Mouse (Mus musculus): ENCODE data around the gene Rela. TPM values are rescaled to one million over a fixed set of nuclear protein-coding genes. Genes with fewer than 3 reads are reported as not detected.

Rela gene
- total and polyA plus RNA-seq, 3 experiments = 89.8 to 221 (median 149) TPM

- no peak for DNase-seq
These were observed 1.2 kb upstream of the Rela start for GRCm38 (mm10) chr19:5636036-5636570.

GRCm38 (mm10) chr19:5636571-5637041, 677 bp upstream of the Rela start:
- no peak for DNase-seq

GRCm38 (mm10) chr19:5638416-5639005, 1.2 kb downstream of the Rela start:
- no peak for DNase-seq

GRCm38 (mm10) chr19:5640339-5640738, 3.1 kb downstream of the Rela start:
- peak; percentile 50 for DNase-seq

GRCm38 (mm10) chr19:5641021-5641420, 3.7 kb downstream of the Rela start:
- DNase-seq = no peak

GRCm38 (mm10) chr19:5641641-5642040, 4.4 kb downstream of the Rela start:
- no peak for DNase-seq

GRCm38 (mm10) chr19:5645280-5645679, 8.0 kb downstream of the Rela start:
- DNase-seq = no peak

- DNase-seq = no peak
These were observed 9.5 kb downstream of the Rela start for GRCm38 (mm10) chr19:5646731-5647330.

GRCm38 (mm10) chr19:5647791-5648190, 10.5 kb downstream of the Rela start:
- no peak for DNase-seq

GRCm38 (mm10) chr19:5648401-5649297, 11.4 kb downstream of the Rela start:
- DNase-seq = peak; percentile 92

GRCm38 (mm10) chr19:5649298-5649741, 12.0 kb downstream of the Rela start:
- peak; percentile 64 for DNase-seq

- DNase-seq = no peak
These were observed 14.4 kb downstream of the Rela start for GRCm38 (mm10) chr19:5651502-5652274.

GRCm38 (mm10) chr19:5652570-5652969, 15.3 kb downstream of the Rela start:
- no peak for DNase-seq

GRCm38 (mm10) chr19:5653969-5654719, 16.9 kb downstream of the Rela start:
- DNase-seq = peak; percentile 63

GRCm38 (mm10) chr19:5654720-5655298, 17.5 kb downstream of the Rela start:
- no peak for DNase-seq

- DNase-seq = peak; percentile 59
These were observed 23.9 kb downstream of the Rela start for GRCm38 (mm10) chr19:5660942-5661751.

GRCm38 (mm10) chr19:5662310-5662709, 25.0 kb downstream of the Rela start:
- no peak for DNase-seq

- DNase-seq = peak; percentile 98
These were observed 26.0 kb downstream of the Rela start, which contains the start of gene Sipa1 for GRCm38 (mm10) chr19:5662981-5663913. Gene Sipa1 (minus strand): TSS chr19:5663707.
